Comparison of ENCODE assay signal across 1 mouse cellular context in the genomic region with DNA sequence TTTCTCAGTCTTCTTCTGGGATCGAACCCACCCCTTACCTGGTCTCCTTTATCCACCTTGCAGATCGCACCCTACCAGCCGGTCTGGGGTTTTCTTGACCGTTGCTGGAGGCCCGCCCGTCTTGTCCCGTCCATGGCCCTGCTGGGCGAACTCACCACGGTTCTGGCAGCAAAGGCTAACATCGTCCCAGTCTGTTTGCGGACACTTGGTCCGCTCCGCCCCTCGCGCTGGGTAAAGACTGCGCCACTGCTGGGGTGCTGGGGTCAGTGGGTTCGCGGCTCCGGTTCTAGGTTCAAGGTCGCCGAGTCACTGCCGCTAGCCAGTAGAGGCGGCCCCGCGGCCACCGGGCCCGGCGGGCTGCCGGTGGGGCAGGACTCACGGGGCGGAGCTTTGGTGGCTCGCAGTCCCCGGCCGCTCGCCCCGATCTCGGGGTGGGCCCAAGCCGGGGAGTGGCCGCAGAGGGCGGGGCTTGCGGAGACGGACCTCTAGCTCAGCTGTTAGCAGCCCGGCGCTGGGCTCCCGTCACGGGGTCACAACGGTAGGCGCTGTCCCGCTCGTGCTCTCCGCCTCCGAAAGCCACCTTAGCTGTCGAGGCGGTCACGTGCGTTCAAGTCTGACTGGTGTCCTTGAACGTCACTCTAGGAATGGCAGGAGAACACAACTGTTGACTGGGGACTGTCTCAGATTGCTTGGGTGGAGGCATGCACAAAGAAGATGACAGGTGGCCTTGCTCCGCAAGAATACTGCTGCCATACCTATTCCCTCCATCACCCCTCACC.
TF ChIP-seq lines count a peak whose summit lies in the region.

A gene (minus strand): TSS at position 657 of the 779 bp plus-strand sequence.

TF ChIP-seq in MEL, 35 proteins besides CTCF, POLR2A, EP300 and RAD21 (continued from another document):
- TF ChIP-seq MYB (IDR thresholded peaks at IDR 0.05; ENCODE audit: low read depth, low read length): no peak
- TF ChIP-seq BHLHE40 (IDR thresholded peaks at IDR 0.05; ENCODE audit: borderline replicate concordance, low read depth, low read length): peak; percentile 87; the same call in 1 of the 2 replicates
- TF ChIP-seq NRF1 (IDR thresholded peaks at IDR 0.05; ENCODE audit: insufficient read depth, low read depth, low read length, poor library complexity, severe bottlenecking): no peak
- TF ChIP-seq ETS1 (IDR thresholded peaks at IDR 0.05; ENCODE audit: low read depth, low read length): 0 out of 2 replicates have a peak, but pooled peaks have one; percentile 18
- peak; percentile 87 for TF ChIP-seq USF1 (IDR thresholded peaks at IDR 0.05; ENCODE audit: low read depth, low read length)
TF ChIP-seq in MEL: peak in this region for 16.
